Mouse (Mus musculus): ENCODE results near the gene Anapc7. TPM values are rescaled to one million over a fixed set of nuclear protein-coding genes. Genes with fewer than 3 reads are reported as not detected.
"Not testable (repeated sequence)": the region's sequence is repeated elsewhere in the genome, so short reads cannot be mapped to it uniquely, and the experiment has no call there.

The Anapc7 gene
- total RNA-seq, 2 experiments from 2014 or later = 32.7 to 33.2 TPM

DNA sequence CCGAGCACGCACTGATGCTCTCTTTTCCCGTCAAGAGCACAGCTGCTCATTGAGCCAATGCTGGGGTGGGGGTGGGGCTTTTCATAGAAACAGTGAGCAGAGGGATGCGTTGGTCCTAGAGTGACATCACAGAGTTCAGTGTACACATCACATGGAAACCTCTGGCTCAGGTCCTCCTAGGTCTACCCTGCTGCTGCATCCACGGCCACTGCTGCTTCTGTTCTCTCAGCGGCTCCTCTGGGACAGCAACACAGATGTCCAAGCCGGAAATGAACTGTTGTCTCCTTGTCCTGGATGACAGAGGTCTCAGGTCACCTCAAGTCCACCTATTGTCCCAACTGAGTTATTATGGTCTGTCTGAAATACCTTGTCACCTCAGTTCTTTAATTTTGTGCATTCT lies 28.5 kb downstream of the Anapc7 start:
- no peak for DNase-seq (ENCODE audit: low spot score in 2 of 2)

GRCm38 (mm10) chr5:122450913-122451317 lies 29.4 kb downstream of the Anapc7 start:
- no peak for DNase-seq (ENCODE audit: low spot score in 2 of 2)

DNA sequence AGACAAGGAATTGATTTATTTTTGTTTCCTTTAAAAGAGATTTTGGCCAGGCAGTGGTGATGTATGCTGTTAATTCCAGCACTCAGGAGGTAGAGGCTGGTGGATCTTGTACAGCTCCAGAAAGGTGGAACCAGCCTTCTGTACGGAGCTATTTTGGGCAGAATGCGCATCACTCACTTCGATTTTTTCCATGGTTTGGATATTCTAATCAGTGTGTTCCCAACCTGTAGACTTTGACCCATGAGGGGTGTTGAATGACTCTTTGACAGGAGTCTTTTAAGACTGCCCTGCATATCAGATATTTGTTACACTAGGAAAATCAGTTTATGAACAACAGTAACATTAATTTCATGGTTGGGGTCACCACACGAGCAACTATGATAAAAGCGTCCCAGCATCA lies 29.8 kb downstream of the Anapc7 start:
- no peak for DNase-seq (ENCODE audit: low spot score in 2 of 2)

DNA sequence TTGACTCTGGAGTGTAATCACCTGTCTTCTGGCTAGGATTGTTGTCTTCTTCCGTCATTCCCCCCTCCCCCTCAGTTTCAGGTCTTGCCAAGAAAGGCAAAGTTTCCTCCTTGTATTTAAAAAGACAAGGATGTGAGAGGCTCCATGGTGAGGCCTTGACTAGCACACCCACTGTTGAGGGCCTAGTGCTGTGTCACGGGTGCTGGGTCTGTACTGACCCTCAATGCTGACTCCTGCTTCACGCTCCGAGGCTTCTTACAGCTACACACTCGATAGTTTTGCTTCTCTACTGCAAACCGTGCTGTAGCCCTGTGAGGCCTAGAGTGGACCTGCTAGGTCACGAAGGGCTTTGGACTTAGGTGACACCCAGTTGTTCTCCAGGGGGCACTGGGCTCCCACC lies 30.7 kb downstream of the Anapc7 start:
- no peak for DNase-seq (ENCODE audit: low spot score in 2 of 2)

GRCm38 (mm10) chr5:122453188-122453587 lies 31.7 kb downstream of the Anapc7 start:
- no peak for DNase-seq (ENCODE audit: low spot score in 2 of 2)

DNA sequence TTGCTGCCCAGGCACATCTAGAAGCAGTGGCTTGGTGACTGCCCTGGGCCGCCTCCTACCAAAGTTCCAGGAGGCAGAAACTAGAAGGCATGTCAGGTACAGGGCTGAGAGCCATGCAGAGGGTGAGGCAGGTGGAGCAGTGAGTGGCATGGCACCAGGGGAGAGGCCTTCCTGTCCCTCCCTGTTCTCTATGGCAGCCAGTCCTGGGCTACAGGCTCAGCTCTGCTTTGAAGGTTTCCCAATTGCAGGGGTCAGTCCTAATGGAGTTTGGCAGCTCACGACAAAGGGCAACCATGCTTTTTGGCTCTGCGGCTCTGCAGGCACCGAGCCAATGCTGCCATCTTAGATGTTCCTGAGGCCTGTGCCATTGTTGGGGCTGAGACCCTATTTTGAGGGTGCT lies 32.9 kb downstream of the Anapc7 start:
- no peak for DNase-seq (ENCODE audit: low spot score in 2 of 2)

- DNase-seq (ENCODE audit: low spot score in 2 of 2) = no peak
Observed at GRCm38 (mm10) chr5:122454883-122455282, 33.4 kb downstream of the Anapc7 start.

DNA sequence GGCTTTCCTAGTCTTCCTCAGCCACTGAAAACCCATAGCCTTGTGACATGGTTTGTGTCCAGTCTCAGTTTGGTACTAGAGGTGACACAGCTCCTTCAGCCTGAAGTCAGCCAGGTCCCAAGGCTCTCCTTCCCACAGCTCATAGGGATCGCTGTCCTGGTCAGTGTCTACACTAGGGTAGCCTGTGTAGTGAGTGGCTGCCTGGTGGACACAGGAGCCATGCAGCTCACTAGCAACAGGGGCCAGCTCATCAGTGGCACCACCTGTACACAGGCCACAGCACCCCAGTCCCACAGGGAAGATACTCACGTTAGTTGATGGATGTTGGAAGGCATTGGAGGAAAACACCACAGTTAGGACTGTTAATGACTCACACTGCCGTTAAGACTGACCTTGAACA lies 34.1 kb downstream of the Anapc7 start:
- DNase-seq (ENCODE audit: low spot score in 2 of 2) = no peak

DNA sequence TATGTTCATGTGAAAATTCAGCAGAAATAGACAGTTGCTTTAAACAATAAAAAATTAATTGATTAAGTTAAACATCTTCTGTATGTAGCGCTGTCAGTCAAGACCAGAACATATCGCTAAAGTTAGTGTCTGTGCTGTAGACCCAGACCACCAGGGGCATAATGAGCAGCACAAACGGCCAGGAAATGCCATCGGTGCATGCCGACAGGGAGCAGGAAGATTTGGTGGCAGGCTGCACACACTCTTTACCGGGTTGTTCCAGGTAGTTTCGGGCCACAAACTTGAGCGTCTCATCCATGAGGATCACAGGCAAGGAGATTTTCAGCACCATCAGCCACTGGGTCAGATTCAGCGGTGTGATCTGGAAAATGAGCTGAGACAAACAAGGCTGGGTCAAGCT lies 35.6 kb downstream of the Anapc7 start:
- DNase-seq (ENCODE audit: low spot score in 2 of 2) = not testable (repeated sequence)

DNA sequence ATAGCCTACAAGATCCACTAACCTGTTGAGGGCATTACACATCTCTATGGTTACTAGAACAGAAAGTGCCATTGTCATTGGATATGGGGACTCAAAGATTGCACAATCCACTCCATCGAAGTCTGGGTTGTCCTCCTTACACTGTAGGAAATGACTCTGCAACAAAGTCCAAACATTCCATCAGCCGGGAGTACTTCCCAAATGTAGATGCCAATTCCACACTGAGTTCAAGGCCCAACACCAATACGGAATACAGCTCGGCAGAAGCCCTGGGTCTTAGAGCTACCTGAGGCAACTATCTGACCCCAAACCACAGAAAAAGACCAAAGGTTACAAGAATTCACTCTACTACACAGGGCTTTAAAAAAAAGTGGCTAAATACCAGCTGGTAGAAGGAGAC lies 36.6 kb downstream of the Anapc7 start:
- no peak for DNase-seq (ENCODE audit: low spot score in 2 of 2)

GRCm38 (mm10) chr5:122459335-122459734 lies 37.8 kb downstream of the Anapc7 start:
- DNase-seq (ENCODE audit: low spot score in 2 of 2) = no peak

DNA sequence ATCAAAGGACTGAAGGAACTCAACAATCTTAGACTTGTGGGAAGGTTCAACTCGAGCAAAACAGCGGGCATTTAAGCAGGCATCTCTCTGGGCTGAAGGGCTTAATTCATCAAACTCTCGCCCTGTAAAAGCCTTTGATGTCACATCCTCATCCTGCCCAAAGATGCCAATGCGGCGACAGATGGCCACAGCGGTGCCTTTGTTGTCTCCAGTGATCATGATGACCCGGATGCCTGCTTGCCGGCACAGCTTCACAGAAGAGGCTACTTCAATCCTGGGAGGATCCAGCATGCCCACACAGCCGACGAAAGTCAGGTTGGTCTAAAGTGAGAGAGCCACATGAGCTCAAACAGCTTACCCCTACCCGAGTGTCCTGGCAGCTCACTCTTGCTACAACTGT lies 39.2 kb downstream of the Anapc7 start:
- DNase-seq (ENCODE audit: low spot score in 2 of 2) = no peak

- no peak for DNase-seq (ENCODE audit: low spot score in 2 of 2)
Observed at GRCm38 (mm10) chr5:122461431-122461830, 39.9 kb downstream of the Anapc7 start.

DNA sequence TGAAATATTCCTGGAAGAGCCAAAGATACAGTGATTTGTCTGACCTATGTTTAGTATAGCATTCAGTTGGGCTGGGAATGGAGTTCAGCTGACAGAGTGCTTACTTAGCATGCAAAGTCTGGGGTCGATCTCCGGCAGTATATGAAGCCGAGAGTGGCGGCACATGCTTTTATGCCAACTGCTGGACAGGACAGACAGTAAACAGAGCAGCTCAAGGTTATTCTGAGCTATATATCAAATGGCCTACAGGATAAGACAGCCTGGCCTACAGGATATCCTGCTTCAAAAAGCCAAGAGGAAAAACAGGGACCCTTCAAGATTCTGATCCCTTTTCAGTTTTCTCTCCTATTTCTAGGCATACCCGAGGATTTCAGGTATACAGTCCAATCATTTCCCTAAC lies 50.2 kb downstream of the Anapc7 start:
- DNase-seq (ENCODE audit: low spot score in 2 of 2) = no peak

DNA sequence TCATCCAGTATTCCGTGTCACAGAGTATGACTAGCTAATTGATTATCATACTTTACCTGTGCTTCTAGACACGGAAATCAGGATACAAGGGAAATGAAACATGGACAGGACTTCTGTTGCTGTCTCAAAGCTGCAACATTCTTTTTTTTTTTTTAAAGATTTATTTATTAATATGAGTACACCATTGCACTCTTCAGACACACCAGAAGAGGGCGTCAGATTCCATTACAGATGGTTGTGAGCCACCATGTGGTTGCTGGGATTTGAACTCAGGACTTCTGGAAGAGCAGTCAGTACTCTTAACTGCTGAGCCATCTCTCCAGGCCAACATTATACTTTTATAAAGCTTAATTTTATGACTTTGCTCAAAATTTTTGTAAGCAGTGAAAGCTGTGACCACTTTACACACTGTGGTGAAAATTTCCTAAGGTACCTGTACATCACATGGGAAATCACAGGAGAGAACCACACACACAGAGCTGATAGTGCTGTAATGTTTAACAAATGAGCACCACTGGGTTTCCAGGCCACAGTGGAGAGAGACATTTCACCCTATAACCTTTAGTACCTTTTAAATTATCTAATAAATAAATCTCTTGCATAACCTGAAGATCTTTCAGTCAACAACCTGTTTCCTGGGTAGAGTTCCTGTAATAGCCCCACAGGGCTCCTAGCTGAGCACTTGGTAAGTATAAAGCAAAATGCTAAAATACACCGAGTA lies 53.3 kb downstream of the Anapc7 start:
- DNase-seq (ENCODE audit: low spot score in 2 of 2) = no peak

- DNase-seq (ENCODE audit: low spot score in 2 of 2) = no peak
Observed at GRCm38 (mm10) chr5:122476078-122476477, 54.6 kb downstream of the Anapc7 start.

DNA sequence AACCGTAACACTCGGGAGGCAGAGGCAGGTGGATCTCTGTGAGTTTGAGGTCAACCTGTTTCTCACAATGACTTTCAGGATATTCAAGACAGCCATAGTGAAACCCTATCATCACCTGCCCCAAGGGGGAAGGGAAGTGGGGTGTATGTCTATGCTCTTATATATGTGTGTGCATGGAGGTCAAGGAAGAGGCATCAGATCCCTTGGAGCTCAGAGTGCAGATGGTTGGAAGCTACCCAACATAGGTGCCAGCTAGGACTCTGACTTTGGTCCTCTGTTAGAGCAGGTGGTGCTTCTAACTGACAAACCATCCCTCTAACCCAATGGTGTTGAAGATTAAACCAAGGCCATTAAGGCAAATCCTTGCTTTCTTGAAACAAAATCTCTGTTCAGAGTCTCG lies 56.0 kb downstream of the Anapc7 start:
- no peak for DNase-seq (ENCODE audit: low spot score in 2 of 2)

GRCm38 (mm10) chr5:122479131-122479530 lies 57.6 kb downstream of the Anapc7 start:
- no peak for DNase-seq (ENCODE audit: low spot score in 2 of 2)

GRCm38 (mm10) chr5:122481844-122482243 lies 60.4 kb downstream of the Anapc7 start:
- no peak for DNase-seq (ENCODE audit: low spot score in 2 of 2)

- no peak for DNase-seq (ENCODE audit: low spot score in 2 of 2)
Observed at GRCm38 (mm10) chr5:122482733-122483391, 61.4 kb downstream of the Anapc7 start.

GRCm38 (mm10) chr5:122486243-122486642 lies 64.8 kb downstream of the Anapc7 start:
- DNase-seq (ENCODE audit: low spot score in 2 of 2) = not testable (repeated sequence)

DNA sequence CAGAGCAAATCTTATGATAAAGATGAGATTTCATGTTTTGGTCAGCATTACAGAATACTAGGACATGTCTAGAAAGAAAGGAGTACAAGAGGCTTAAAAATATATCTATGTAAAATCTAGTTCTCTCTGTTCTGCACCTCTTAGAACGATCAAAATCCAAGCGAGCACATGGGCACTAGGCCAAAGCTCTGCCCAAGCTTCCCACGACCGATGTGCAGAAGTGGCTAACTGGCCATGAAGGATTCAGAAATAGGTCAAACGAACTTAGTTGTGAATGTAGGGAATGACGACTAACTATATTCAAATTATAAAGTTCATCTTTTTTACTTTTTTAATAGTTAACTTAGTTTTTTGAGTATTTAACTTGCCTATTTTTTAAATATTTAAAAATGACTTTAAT lies 66.3 kb downstream of the Anapc7 start:
- DNase-seq (ENCODE audit: low spot score in 2 of 2) = no peak

DNA sequence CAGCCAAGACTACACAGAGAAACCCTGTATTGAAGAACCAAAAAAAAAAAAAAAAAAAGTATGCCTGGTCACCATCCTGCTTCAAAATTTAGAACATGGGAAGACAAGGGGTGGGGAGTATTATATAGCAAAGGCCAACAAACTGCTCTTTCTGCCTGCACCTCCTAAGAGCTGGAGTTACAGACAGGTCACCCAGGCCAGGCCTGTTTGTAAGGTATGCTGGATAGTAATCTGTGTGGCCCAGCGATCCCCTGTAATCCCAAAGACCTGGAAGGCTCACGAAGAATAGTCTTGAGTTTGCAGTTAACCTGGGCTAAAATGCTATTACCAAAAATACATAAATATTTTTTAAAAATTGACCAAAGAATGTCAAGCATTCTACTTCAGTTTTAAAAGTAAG lies 68.7 kb downstream of the Anapc7 start:
- DNase-seq (ENCODE audit: low spot score in 2 of 2) = no peak

Measured in layer of hippocampus, postnatal 14 days (tissue).